Mouse (Mus musculus) myocyte (in vitro differentiated cells): ENCODE data around the gene Palld.

ENCODE experiments used
- CEBPB ChIP-seq: IDR thresholded peaks from 2 replicates; pipeline ENCODE4 v1.6.1; 2011; ENCODE audit warnings: mild to moderate bottlenecking, moderate library complexity; ENCODE audit not compliant: poor library complexity, insufficient read depth, severe bottlenecking
- E2F4 ChIP-seq: IDR thresholded peaks from one replicate; pipeline ENCODE4 v1.6.1; 2011; ENCODE audit warnings: mild to moderate bottlenecking, control low read depth, moderate library complexity; ENCODE audit not compliant: insufficient read depth
- MAX ChIP-seq: IDR thresholded peaks from one replicate; pipeline ENCODE4 v1.6.1; 2011; ENCODE audit warnings: low read depth, mild to moderate bottlenecking, control low read depth
- MYOD1 ChIP-seq, 3 experiments: IDR thresholded peaks; one replicate each; pipeline ENCODE4 v1.6.1; 2011; ENCODE audit warnings: control low read depth in 2 of 3, low read depth in 2 of 3, mild to moderate bottlenecking in 2 of 3, moderate library complexity in 1 of 3; ENCODE audit not compliant: insufficient read length in 2 of 3, control insufficient read depth in 1 of 3
- MYOG ChIP-seq, 3 experiments: IDR thresholded peaks; one replicate each; pipeline ENCODE4 v1.6.1; 2011; ENCODE audit warnings: control low read depth in 2 of 3, low read depth in 2 of 3, mild to moderate bottlenecking in 2 of 3; ENCODE audit not compliant: insufficient read length in 2 of 3, control insufficient read depth in 1 of 3, insufficient read depth in 1 of 3
- POLR2A ChIP-seq: IDR thresholded peaks from one replicate; pipeline ENCODE4 v1.6.1; 2011; ENCODE audit warnings: low read depth, mild to moderate bottlenecking, control low read depth, moderate library complexity; ENCODE audit not compliant: insufficient read length
- POLR2AphosphoS2 ChIP-seq: IDR thresholded peaks from one replicate; pipeline ENCODE4 v1.6.1; 2011; ENCODE audit warnings: low read depth, control low read depth; ENCODE audit not compliant: insufficient read length
- SRF ChIP-seq: IDR thresholded peaks from one replicate; pipeline ENCODE4 v1.6.1; 2011; ENCODE audit warnings: low read depth; ENCODE audit not compliant: control insufficient read depth, insufficient read length
- TCF12 ChIP-seq: IDR thresholded peaks from one replicate; pipeline ENCODE4 v1.6.1; 2011; ENCODE audit warnings: mild to moderate bottlenecking, control low read depth; ENCODE audit not compliant: poor library complexity, insufficient read depth, severe bottlenecking
- TCF3 ChIP-seq: IDR thresholded peaks from one replicate; pipeline ENCODE4 v1.6.1; 2011; ENCODE audit warnings: low read depth, control low read depth; ENCODE audit not compliant: insufficient read length
- USF1 ChIP-seq: IDR thresholded peaks from one replicate; pipeline ENCODE4 v1.6.1; 2011; ENCODE audit warnings: low read depth, mild to moderate bottlenecking, control low read depth, moderate library complexity

DNA sequence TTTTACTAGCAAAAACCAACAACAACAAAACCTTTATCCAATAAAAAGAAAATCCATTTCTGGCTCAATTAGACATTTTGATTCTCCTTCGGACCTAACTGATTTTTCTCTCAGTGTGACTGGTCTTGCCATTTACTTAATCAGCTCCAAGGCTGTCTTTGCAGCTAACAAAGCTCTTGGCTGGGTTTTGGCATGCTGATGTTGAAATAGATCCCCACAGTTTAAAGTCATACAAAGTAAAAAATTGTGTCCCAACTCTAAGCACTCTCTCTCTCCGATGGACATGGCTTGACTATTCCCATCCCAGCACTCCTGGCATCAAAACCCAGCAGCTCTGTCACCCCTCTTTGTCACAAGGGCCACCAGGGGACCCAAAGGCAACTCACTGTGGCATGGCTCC lies 190.1 kb downstream of the Palld start:
- TF ChIP-seq MAX: no peak
- no peak for TF ChIP-seq TCF12
- TF ChIP-seq POLR2A: no peak
- TF ChIP-seq E2F4: no peak
- no peak for TF ChIP-seq CEBPB
- TF ChIP-seq SRF: no peak
- no peak for TF ChIP-seq USF1
- TF ChIP-seq MYOG (IDR thresholded peaks at IDR 0.05; ENCODE audit: control insufficient read depth in 1 of 3, insufficient read depth in 1 of 3, insufficient read length in 2 of 3, low read depth in 2 of 3): no peak
- no peak for TF ChIP-seq TCF3
- no peak for TF ChIP-seq POLR2AphosphoS2
- TF ChIP-seq MYOD1 (IDR thresholded peaks at IDR 0.05; ENCODE audit: control insufficient read depth in 1 of 3, insufficient read length in 2 of 3, low read depth in 2 of 3): no peak
